Mouse (Mus musculus): ENCODE measurements around the gene Prr23a3.

The Prr23a3 gene

GRCm38 (mm10) chr9:98864571-98864970 is at the start of gene Prr23a3:
TSS of gene Prr23a3 (plus strand) at chr9:98864767.
- no peak for DNase-seq

- no peak for DNase-seq
These were observed 48.5 kb upstream of the Prr23a3 start for GRCm38 (mm10) chr9:98816066-98816465.

GRCm38 (mm10) chr9:98817592-98817991 is 47.0 kb upstream of the Prr23a3 start:
- DNase-seq, result no peak

- DNase-seq, result no peak
These were observed 45.6 kb upstream of the Prr23a3 start for GRCm38 (mm10) chr9:98818971-98819370.

GRCm38 (mm10) chr9:98819481-98819880 is 45.1 kb upstream of the Prr23a3 start:
- DNase-seq, result no peak

- no peak for DNase-seq
These were observed 44.1 kb upstream of the Prr23a3 start for GRCm38 (mm10) chr9:98820461-98820860.

- no peak for DNase-seq
These were observed 43.5 kb upstream of the Prr23a3 start for GRCm38 (mm10) chr9:98821067-98821466.

- DNase-seq, result no peak
These were observed 40.8 kb upstream of the Prr23a3 start for GRCm38 (mm10) chr9:98823805-98824204.

- DNase-seq, result no peak
These were observed 35.1 kb upstream of the Prr23a3 start for GRCm38 (mm10) chr9:98829508-98829907.

GRCm38 (mm10) chr9:98837537-98838074 is 27.0 kb upstream of the Prr23a3 start:
- no peak for DNase-seq

GRCm38 (mm10) chr9:98842117-98842516 is 22.4 kb upstream of the Prr23a3 start, which contains the start of gene Prr23a1:
TSS of gene Prr23a1 (plus strand) at chr9:98842503.
- DNase-seq, result no peak

- no peak for DNase-seq
These were observed 8.4 kb upstream of the Prr23a3 start, which contains the start of gene Prr23a2 for GRCm38 (mm10) chr9:98856210-98856609. TSS of gene Prr23a2 (plus strand) at chr9:98856494.

- DNase-seq, result no peak
These were observed 1.1 kb upstream of the Prr23a3 start for GRCm38 (mm10) chr9:98863463-98863862.

GRCm38 (mm10) chr9:98901486-98901885 is 36.9 kb downstream of the Prr23a3 start:
- no peak for DNase-seq

- DNase-seq, result no peak
These were observed 38.3 kb downstream of the Prr23a3 start, which contains the start of gene 7420426K07Rik for GRCm38 (mm10) chr9:98902819-98903218. TSS of gene 7420426K07Rik (plus strand) at chr9:98903119.
